Mouse (Mus musculus): Measurements from ENCODE around the gene Glcci1. TPM values are rescaled to one million over a fixed set of nuclear protein-coding genes. Genes with fewer than 3 reads are reported as not detected.
A peak's percentile ranks its signal among the peaks of the same experiment; 100 is the strongest.

The Glcci1 gene
- 26.3 and 28.2 TPM in 2 replicates for polyA plus RNA-seq (2016; fragmentation: Nextera tagmentation; extraction: Ambion mirVana)

DNA sequence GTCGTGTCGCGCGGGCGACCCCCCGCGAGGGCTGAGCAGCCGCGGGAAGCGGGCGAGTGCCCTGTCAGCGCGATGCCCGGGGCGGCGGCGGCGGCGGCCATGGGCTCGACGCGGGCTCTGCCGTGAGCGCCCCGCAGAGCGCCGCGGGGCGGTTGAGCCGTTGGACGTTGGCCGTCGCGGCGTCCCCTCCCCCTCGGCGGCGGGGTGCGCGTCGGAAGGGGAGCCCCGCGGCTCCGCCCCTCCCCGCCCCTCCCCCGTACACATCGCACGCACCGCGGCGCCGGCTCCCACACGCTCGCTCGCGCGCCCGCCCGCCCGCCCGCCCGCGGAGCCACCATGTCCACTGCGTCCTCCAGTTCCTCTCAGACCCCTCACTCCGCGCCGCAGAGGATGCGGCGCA lies at the start of gene Glcci1:
TSS of gene Glcci1 (plus strand) at position 50 of the 400 bp plus-strand sequence.
- Histone ChIP-seq H3K4me1 (replicated peaks) (peaks cover 16% of the 10 kb centered on the region), H3K27ac (peak within 1 kb of the TSS; percentile 99), H3K9ac (replicated peaks) (peak within 1 kb of the TSS; percentile 100), H3K9me3 (no peaks in the 10 kb centered on the region), H3K27me3 (no peaks in the 10 kb centered on the region), H3K36me3 (no peaks in the 10 kb centered on the region), H3K4me2 (peak within 1 kb of the TSS; percentile 72), H3K4me3 (replicated peaks) (peak within 1 kb of the TSS; percentile 100)
- ATAC-seq (ENCODE audit: insufficient number of reproducible peaks, insufficient read depth, low FRiP score, low TSS enrichment, low read depth) = peak; percentile 78
- WGBS = 0% methylated on average over 14 of the region's 69 CpGs

DNA sequence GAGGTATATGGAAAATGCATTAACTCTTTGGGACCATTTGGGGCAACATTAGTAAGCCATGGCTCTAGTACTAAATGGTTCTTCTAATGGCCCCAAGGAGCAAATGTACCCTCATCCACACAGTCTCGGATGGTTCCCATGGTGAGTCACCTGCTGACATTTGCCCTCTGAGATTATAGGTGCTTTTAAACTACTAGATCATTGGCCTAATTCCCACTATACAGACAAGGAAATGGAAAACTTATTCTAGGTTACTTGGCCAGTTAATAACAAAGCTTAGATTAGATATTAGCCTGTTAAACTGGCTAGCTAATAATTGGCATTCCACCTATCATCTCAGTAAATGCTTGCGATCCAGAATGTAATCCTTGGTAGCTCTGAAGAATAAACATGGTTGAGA lies 47.0 kb upstream of the Glcci1 start:
- ATAC-seq (ENCODE audit: insufficient number of reproducible peaks, insufficient read depth, low FRiP score, low TSS enrichment, low read depth) = no peak
- Histone ChIP-seq H3K4me2 (no peak overlapping the region), H3K27me3 (no peaks in the 10 kb centered on the region), H3K4me1 (replicated peaks) (peaks cover 3% of the 10 kb centered on the region), H3K36me3 (no peaks in the 10 kb centered on the region), H3K9ac (replicated peaks) (no peak overlapping the region), H3K27ac (no peak overlapping the region), H3K4me3 (replicated peaks) (no peak overlapping the region), H3K9me3 (no peaks in the 10 kb centered on the region)
- 86% methylated on average over 2 of the region's 2 CpGs for WGBS

DNA sequence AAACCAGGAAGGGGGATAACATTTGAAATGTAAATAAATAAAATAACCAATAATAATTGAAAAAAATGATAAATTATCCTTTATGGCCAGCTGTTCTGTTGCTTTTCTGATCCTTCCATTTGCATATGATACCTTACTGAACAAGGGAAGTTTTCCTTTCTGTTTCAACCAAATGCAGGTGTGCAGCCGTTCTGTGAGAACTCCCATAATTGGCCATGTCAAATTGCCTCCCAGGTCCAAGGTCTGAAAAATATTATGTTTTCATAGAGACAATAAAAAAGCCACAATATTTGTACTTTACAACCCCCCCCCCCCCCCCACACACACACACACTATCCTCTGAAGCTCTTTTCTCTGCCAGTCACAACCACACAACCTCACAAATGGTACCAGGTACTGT lies 44.0 kb upstream of the Glcci1 start:
- Histone ChIP-seq H3K4me1 (replicated peaks) (peaks cover 3% of the 10 kb centered on the region), H3K9me3 (no peaks in the 10 kb centered on the region), H3K27ac (no peak overlapping the region), H3K4me2 (no peak overlapping the region), H3K27me3 (no peaks in the 10 kb centered on the region), H3K4me3 (replicated peaks) (no peak overlapping the region), H3K9ac (replicated peaks) (no peak overlapping the region), H3K36me3 (no peaks in the 10 kb centered on the region)
- no peak for ATAC-seq (ENCODE audit: insufficient number of reproducible peaks, insufficient read depth, low FRiP score, low TSS enrichment, low read depth)
- 56% methylated on average over 1 of the region's 1 CpGs for WGBS

DNA sequence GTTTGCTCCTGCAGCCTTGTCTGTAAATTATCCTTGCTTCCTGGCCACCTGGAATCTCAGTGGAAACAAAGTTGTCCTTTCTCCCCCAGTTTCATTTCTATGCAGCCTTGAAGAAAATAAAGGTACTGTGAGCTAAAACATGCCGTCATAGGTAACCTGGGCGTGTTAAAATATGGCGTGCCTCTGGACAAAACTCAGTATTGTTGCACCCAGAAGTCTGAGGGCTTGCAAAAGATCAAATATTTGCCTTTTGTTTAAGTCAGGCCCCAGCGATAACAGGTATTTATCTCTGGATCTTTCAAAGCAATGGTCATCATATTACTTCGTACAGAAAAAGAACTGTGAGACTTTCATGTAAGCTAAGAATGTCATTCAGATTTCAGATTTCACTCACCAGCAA lies 43.4 kb upstream of the Glcci1 start:
- WGBS = 81% methylated on average over 5 of the region's 5 CpGs
- ATAC-seq (ENCODE audit: insufficient number of reproducible peaks, insufficient read depth, low FRiP score, low TSS enrichment, low read depth) = no peak

DNA sequence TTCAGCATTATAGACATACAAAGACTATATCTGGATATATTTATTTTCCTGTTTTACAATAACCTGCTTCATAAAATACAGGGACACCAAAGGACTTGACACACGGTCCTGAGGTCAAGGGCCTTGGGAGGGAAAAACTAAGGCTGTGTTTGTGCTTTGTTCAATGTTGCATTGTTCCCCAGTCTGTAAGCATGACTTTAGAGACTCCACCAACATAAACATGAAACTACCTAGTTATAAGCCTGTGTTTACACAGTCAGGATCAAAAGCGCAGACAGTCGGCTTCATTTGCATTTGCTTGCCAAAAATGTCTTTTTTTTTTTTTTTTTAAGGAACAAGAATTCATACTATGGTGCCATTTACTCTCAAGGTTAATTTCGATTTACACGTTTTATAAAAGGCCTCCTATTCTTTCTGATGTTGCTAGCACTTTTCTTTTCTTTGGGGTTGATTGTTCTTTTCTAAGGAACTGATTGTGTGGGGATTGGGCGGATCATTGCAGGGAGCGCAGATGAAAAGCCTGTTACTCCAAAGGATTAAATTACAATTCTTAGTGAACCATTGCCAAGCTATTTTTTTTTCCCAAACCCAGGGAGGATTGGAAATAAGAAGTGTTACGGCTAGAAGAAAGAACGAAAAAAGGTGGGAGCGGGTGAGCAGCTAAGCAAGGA lies 41.6 kb upstream of the Glcci1 start:
- H3K4me2 ChIP-seq = no peak overlapping the region
- no peaks in the 10 kb centered on the region for H3K27me3 ChIP-seq
- no peak overlapping the region for H3K4me3 ChIP-seq (replicated peaks)
- no peaks in the 10 kb centered on the region for H3K9me3 ChIP-seq
- peaks cover 3% of the 10 kb centered on the region for H3K4me1 ChIP-seq (replicated peaks)
- H3K9ac ChIP-seq (replicated peaks) = no peak overlapping the region
- 74% methylated on average over 10 of the region's 10 CpGs for WGBS
- no peak overlapping the region for H3K27ac ChIP-seq
- no peak for ATAC-seq (ENCODE audit: insufficient number of reproducible peaks, insufficient read depth, low FRiP score, low TSS enrichment, low read depth)
- no peaks in the 10 kb centered on the region for H3K36me3 ChIP-seq

More for the DNA sequence above, 43.4 kb upstream of the Glcci1 start:
- Histone ChIP-seq H3K4me2 (no peak overlapping the region), H3K4me1 (replicated peaks) (peaks cover 3% of the 10 kb centered on the region), H3K27me3 (no peaks in the 10 kb centered on the region), H3K9ac (replicated peaks) (no peak overlapping the region), H3K36me3 (no peaks in the 10 kb centered on the region), H3K9me3 (no peaks in the 10 kb centered on the region), H3K27ac (peak overlapping the region; percentile 42; the same call in 1 of the 2 replicates), H3K4me3 (replicated peaks) (no peak overlapping the region)

DNA sequence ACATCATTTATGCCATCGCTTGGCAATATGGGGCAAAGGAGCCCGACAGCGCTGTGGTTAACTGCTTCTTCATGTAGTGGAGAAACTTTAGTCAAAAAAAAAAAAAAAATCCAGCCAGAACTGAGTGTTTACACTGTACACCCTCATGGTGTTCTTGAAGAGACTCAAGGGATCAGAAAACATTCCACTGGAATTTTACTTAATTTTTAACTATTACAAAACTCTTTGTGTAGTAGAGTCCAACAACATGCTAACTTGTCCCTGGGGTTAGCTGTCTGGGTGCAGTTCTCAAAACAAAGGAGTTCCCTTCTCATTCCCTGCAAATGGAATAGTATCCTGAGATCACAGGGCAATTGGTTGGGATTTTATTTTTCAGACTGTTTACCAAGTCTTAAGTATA lies 39.5 kb upstream of the Glcci1 start:
- ATAC-seq (ENCODE audit: insufficient number of reproducible peaks, insufficient read depth, low FRiP score, low TSS enrichment, low read depth) = no peak
- no peaks in the 10 kb centered on the region for H3K36me3 ChIP-seq
- H3K9ac ChIP-seq (replicated peaks) = no peak overlapping the region
- H3K27ac ChIP-seq = no peak overlapping the region
- no peaks in the 10 kb centered on the region for H3K27me3 ChIP-seq
- H3K4me3 ChIP-seq (replicated peaks) = no peak overlapping the region
- peaks cover 3% of the 10 kb centered on the region for H3K4me1 ChIP-seq (replicated peaks)
- H3K4me2 ChIP-seq = no peak overlapping the region
- WGBS = 90% methylated on average over 3 of the region's 3 CpGs
- H3K9me3 ChIP-seq = no peaks in the 10 kb centered on the region

DNA sequence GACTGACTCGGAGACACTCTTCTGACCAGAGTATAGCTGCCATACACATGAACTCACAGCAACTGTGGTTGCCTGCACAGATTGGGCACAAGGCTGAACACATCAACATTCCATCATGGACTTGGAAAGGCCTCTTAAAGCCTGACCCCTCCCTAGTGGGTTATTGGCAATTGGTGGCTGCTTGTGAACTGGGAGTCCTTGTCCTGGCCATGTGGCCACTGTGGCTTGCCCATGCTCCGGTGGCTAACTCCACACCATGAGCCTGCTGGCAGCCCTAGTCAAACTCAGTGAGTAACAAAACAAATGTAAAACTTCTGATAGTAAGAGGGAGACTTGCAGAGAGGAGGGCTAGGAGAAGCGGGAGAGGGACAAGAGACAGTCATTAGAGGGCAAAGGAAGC lies 37.3 kb upstream of the Glcci1 start:
- Histone ChIP-seq H3K4me2 (no peak overlapping the region), H3K36me3 (no peaks in the 10 kb centered on the region), H3K27ac (no peak overlapping the region), H3K4me3 (replicated peaks) (no peak overlapping the region), H3K9ac (replicated peaks) (no peak overlapping the region), H3K27me3 (no peaks in the 10 kb centered on the region), H3K4me1 (replicated peaks) (no peaks in the 10 kb centered on the region), H3K9me3 (no peaks in the 10 kb centered on the region)
- ATAC-seq (ENCODE audit: insufficient number of reproducible peaks, insufficient read depth, low FRiP score, low TSS enrichment, low read depth) = no peak
- 89% methylated on average over 3 of the region's 3 CpGs for WGBS

DNA sequence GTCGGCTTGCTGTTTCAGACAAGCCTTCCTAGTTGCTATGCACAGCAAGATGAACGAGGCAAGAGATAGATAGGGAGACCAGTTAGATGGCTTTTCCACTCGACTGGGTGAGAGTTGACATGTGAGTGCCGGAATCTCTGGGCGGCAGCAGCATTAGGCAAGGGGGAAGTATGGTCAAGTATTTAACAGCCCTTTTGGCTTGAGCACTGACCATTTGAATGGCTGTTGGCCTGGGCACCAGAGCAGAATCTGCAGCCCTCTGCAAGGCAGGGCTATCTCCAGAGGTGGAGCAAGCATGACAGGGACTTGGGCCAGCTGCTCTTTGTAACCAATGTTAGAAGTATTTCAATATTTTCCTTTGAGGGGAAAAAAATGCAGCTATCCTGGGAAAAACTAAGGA lies 36.5 kb upstream of the Glcci1 start:
- no peak overlapping the region for H3K27ac ChIP-seq
- 53% methylated on average over 5 of the region's 5 CpGs for WGBS
- no peak for ATAC-seq (ENCODE audit: insufficient number of reproducible peaks, insufficient read depth, low FRiP score, low TSS enrichment, low read depth)
- no peaks in the 10 kb centered on the region for H3K36me3 ChIP-seq
- no peaks in the 10 kb centered on the region for H3K4me1 ChIP-seq (replicated peaks)
- no peaks in the 10 kb centered on the region for H3K9me3 ChIP-seq
- no peak overlapping the region for H3K9ac ChIP-seq (replicated peaks)
- no peak overlapping the region for H3K4me2 ChIP-seq
- no peak overlapping the region for H3K4me3 ChIP-seq (replicated peaks)
- no peaks in the 10 kb centered on the region for H3K27me3 ChIP-seq

DNA sequence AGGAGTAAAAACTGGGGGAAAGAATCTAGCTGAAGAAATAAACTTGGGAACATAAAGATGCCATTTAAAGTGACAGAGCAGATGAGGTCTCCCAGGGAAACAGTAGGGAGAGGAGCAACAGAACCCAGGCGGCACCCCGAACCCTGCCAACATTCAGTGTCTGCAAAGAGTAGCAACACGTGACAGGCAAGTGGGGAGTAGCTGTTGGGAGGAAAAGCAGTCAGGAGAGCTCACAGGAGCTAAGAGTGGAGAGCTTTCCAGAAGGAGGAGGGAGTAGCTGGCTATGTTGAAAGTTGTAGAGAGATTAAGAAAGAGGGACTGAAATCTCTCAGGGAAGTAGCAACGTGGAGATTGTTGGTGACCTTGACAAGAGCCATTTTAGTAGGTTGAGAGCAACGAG lies 35.9 kb upstream of the Glcci1 start:
- Histone ChIP-seq H3K4me2 (no peak overlapping the region), H3K9me3 (no peaks in the 10 kb centered on the region), H3K4me1 (replicated peaks) (no peaks in the 10 kb centered on the region), H3K27ac (no peak overlapping the region), H3K4me3 (replicated peaks) (no peak overlapping the region), H3K27me3 (no peaks in the 10 kb centered on the region), H3K9ac (replicated peaks) (no peak overlapping the region), H3K36me3 (no peaks in the 10 kb centered on the region)
- WGBS = 58% methylated on average over 5 of the region's 5 CpGs
- no peak for ATAC-seq (ENCODE audit: insufficient number of reproducible peaks, insufficient read depth, low FRiP score, low TSS enrichment, low read depth)

DNA sequence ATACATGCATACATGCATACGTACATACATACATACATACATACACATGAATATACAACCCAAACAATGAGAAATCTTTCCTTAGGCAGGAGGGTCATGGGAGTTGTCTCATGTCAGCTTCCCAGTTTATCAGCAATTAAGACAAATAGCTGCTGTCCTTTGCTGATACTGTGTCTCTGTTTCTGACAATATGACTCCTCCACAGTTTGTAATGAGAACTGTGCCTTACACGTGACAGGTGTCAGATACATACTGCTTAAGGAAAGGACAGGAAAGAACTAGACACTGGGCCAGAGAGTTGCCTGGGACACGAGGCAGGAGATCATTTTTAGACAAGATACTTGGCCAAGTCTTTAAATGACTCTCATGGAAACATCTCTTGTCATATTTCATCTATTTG lies 35.1 kb upstream of the Glcci1 start:
- no peaks in the 10 kb centered on the region for H3K36me3 ChIP-seq
- H3K27me3 ChIP-seq = no peaks in the 10 kb centered on the region
- WGBS = 83% methylated on average over 3 of the region's 3 CpGs
- no peak overlapping the region for H3K9ac ChIP-seq (replicated peaks)
- ATAC-seq (ENCODE audit: insufficient number of reproducible peaks, insufficient read depth, low FRiP score, low TSS enrichment, low read depth) = no peak
- no peaks in the 10 kb centered on the region for H3K9me3 ChIP-seq
- no peak overlapping the region for H3K27ac ChIP-seq
- H3K4me2 ChIP-seq = no peak overlapping the region
- peaks cover 6% of the 10 kb centered on the region; the same call in 1 of the 2 replicates for H3K4me1 ChIP-seq (replicated peaks)
- H3K4me3 ChIP-seq (replicated peaks) = no peak overlapping the region

DNA sequence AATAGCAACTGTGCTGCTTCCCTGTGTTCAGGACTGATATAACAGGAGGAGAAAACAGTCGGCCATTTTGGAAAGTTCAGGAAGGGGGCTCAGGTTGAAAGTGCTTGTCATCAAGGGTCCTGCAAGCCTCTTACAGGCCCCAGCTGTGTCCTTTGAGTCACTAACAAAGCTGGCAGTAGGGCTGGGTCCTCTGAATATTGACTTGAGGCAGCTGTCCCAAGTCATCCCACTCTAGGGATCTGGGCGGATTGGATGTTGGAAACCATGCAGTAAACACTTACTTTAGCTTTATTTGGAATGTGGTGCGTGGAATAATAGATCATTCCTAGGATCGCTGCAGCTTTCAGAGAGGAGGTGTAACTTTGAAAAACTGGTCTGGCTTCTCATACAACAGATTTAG lies 34.6 kb upstream of the Glcci1 start:
- Histone ChIP-seq H3K27ac (no peak overlapping the region), H3K4me2 (no peak overlapping the region), H3K9ac (replicated peaks) (no peak overlapping the region), H3K9me3 (no peaks in the 10 kb centered on the region), H3K4me1 (replicated peaks) (peaks cover 6% of the 10 kb centered on the region; the same call in 1 of the 2 replicates), H3K27me3 (no peaks in the 10 kb centered on the region), H3K4me3 (replicated peaks) (no peak overlapping the region), H3K36me3 (no peaks in the 10 kb centered on the region)
- ATAC-seq (ENCODE audit: insufficient number of reproducible peaks, insufficient read depth, low FRiP score, low TSS enrichment, low read depth) = peak; percentile 56; the same call in 1 of the 2 replicates
- WGBS = 85% methylated on average over 4 of the region's 4 CpGs

DNA sequence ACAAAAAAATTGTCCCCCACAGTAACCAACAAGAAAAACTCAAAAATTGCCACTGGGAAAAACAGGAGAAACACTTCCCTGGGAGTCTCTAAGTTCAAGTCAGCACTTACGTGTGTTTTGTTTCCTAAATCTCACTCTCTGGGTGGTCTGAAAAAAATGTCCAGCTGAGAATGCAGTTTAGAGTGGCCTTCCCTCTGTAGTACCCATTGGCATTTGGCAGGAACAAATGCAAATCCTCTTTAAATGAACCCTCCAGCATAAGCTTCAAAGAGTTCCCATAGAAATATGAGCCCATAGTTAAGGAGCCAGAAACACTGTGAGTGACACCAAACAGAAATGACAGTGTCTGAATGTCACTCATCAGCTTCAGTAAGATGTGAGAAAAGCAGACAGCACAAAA lies 30.2 kb upstream of the Glcci1 start:
- Histone ChIP-seq H3K36me3 (no peaks in the 10 kb centered on the region), H3K4me2 (no peak overlapping the region), H3K4me1 (replicated peaks) (peaks cover 6% of the 10 kb centered on the region; the same call in 1 of the 2 replicates), H3K4me3 (replicated peaks) (no peak overlapping the region), H3K9me3 (no peaks in the 10 kb centered on the region), H3K27me3 (no peaks in the 10 kb centered on the region), H3K9ac (replicated peaks) (no peak overlapping the region), H3K27ac (no peak overlapping the region)
- 29% methylated on average over 1 of the region's 1 CpGs for WGBS
- no peak for ATAC-seq (ENCODE audit: insufficient number of reproducible peaks, insufficient read depth, low FRiP score, low TSS enrichment, low read depth)
